Mouse (Mus musculus): Measurements from ENCODE around the gene Trmt1. TPM values are rescaled to one million over a fixed set of nuclear protein-coding genes. Genes with fewer than 3 reads are reported as not detected.

The Trmt1 gene
- total RNA-seq, 1 experiment: 260 TPM

GRCm38 (mm10) chr8:84660819-84661457 lies 25.2 kb upstream of the Trmt1 start:
- in situ Hi-C loops (cut with MboI; ENCODE audit: low sequenced_read_pairs in 2 of 2, unreplicated experiment in 2 of 2): no loop called here
- DNase-seq (ENCODE audit: low read depth, low spot score): no peak
- peak overlapping the region; percentile 76 to 89 for H3K4me3 ChIP-seq (ENCODE audit: insufficient read depth in 1 of 2, low read depth in 1 of 2, low read length in 2 of 2, poor library complexity in 1 of 2, severe bottlenecking in 1 of 2)

DNA sequence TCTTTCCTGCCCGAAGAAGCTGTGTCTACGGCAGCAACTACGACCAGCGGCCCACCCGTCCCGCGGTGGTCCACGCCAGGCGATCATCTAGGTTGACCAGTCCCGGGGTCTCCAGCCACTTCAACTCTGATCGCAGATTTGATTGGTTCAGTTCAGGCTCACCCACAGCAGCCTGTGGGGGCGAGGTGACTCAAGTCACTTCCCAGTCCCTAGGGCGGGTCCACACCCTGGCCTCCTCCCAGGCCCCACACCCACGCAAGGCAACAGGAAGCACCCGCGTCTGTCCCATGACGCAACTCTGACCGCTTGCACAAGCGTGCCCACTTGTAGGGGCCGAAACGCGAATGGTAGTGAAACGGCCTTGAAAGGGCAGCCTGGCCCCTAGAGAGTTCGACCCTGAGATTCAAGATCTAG lies 24.6 kb upstream of the Trmt1 start:
- Histone ChIP-seq H3K9me3 (ENCODE audit: control insufficient read depth, insufficient read depth, low read depth, low read length) (no peaks in the 10 kb centered on the region), H3K36me3 (ENCODE audit: control insufficient read depth, insufficient read depth, low read length, poor library complexity, severe bottlenecking) (peaks cover 9% of the 10 kb centered on the region), H3K4me3 (ENCODE audit: insufficient read depth in 1 of 2, low read depth in 1 of 2, low read length in 2 of 2, poor library complexity in 1 of 2, severe bottlenecking in 1 of 2) (peak overlapping the region; percentile 76 to 89), H3K27ac (ENCODE audit: insufficient read depth, low read depth, low read length, poor library complexity, severe bottlenecking) (peak overlapping the region; percentile 93), H3K4me1 (ENCODE audit: control insufficient read depth in 2 of 2, insufficient read depth in 2 of 2, low read length in 2 of 2, poor library complexity in 1 of 2) (peaks cover 9 to 11% of the 10 kb centered on the region in 2 experiments), H3K9ac (ENCODE audit: insufficient read depth, low read depth, low read length, poor library complexity, severe bottlenecking) (peak overlapping the region; percentile 92)
- TF ChIP-seq CHD2 (IDR thresholded peaks at IDR 0.05; ENCODE audit: low read depth, low read length) (no peak), HCFC1 (IDR thresholded peaks at IDR 0.05; ENCODE audit: borderline replicate concordance, insufficient read depth, low read length) (no peak), MAFK (IDR thresholded peaks at IDR 0.05; ENCODE audit: insufficient read depth, low read depth, low read length) (no peak), ZNF384 (IDR thresholded peaks at IDR 0.05; ENCODE audit: low read depth, low read length) (no peak), ZC3H11A (IDR thresholded peaks at IDR 0.05; ENCODE audit: borderline replicate concordance, low read depth, low read length) (no peak)
- no peak for DNase-seq (ENCODE audit: low read depth, low spot score)
- in situ Hi-C loops (cut with MboI; ENCODE audit: low sequenced_read_pairs in 2 of 2, unreplicated experiment in 2 of 2): no loop called here

More at GRCm38 (mm10) chr8:84660819-84661457, 25.2 kb upstream of the Trmt1 start:
- peaks cover 9 to 11% of the 10 kb centered on the region in 2 experiments for H3K4me1 ChIP-seq (ENCODE audit: control insufficient read depth in 2 of 2, insufficient read depth in 2 of 2, low read length in 2 of 2, poor library complexity in 1 of 2)
- H3K9me3 ChIP-seq (ENCODE audit: control insufficient read depth, insufficient read depth, low read depth, low read length): no peaks in the 10 kb centered on the region
- TF ChIP-seq HCFC1 (IDR thresholded peaks at IDR 0.05; ENCODE audit: borderline replicate concordance, insufficient read depth, low read length): no peak
- TF ChIP-seq ZNF384 (IDR thresholded peaks at IDR 0.05; ENCODE audit: low read depth, low read length): no peak
- TF ChIP-seq CHD2 (IDR thresholded peaks at IDR 0.05; ENCODE audit: low read depth, low read length): peak; percentile 53; the same call in 1 of the 2 replicates
- H3K9ac ChIP-seq (ENCODE audit: insufficient read depth, low read depth, low read length, poor library complexity, severe bottlenecking): peak overlapping the region; percentile 92
- peaks cover 9% of the 10 kb centered on the region for H3K36me3 ChIP-seq (ENCODE audit: control insufficient read depth, insufficient read depth, low read length, poor library complexity, severe bottlenecking)
- H3K27ac ChIP-seq (ENCODE audit: insufficient read depth, low read depth, low read length, poor library complexity, severe bottlenecking): peak overlapping the region; percentile 93

DNA sequence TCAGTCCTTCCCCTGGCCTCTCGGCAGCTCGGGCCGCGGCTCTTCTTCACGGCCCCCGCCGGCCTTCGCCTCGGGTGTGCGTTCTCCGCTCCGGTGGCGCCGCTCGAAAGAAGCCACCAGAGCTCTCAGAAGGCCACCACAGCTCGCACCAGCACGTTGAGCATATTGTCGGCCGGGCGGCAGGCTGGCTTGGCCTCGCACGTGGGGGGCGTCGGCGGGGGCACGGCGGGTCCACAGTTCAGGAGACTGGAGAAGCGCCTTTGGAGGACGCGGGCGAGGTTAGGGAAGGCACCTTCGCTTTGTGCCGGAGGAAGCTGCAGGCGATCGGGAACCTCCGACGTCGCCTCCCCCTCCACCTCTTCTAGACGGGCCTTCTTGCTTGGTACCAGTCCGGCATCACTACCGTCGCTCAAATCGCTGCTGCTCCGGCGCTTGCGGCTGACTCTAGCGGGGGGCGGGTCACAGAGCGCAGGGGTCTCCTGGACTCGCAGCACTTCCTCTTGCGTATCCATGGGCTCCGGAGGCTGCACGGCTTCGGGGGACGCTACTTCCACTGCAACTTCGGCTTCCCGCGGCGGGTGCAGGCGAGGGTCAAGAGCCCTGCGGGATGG lies 24.0 kb upstream of the Trmt1 start:
- peak overlapping the region; percentile 92 for H3K9ac ChIP-seq (ENCODE audit: insufficient read depth, low read depth, low read length, poor library complexity, severe bottlenecking)
- no peak for DNase-seq (ENCODE audit: low read depth, low spot score)
- H3K27ac ChIP-seq (ENCODE audit: insufficient read depth, low read depth, low read length, poor library complexity, severe bottlenecking): peak overlapping the region; percentile 93
- peaks cover 9% of the 10 kb centered on the region for H3K36me3 ChIP-seq (ENCODE audit: control insufficient read depth, insufficient read depth, low read length, poor library complexity, severe bottlenecking)
- peaks cover 9 to 13% of the 10 kb centered on the region in 2 experiments for H3K4me1 ChIP-seq (ENCODE audit: control insufficient read depth in 2 of 2, insufficient read depth in 2 of 2, low read length in 2 of 2, poor library complexity in 1 of 2)
- H3K9me3 ChIP-seq (ENCODE audit: control insufficient read depth, insufficient read depth, low read depth, low read length): no peaks in the 10 kb centered on the region
- in situ Hi-C loops (cut with MboI; ENCODE audit: low sequenced_read_pairs in 2 of 2, unreplicated experiment in 2 of 2): no loop called here
- peak overlapping the region; percentile 76 to 89 for H3K4me3 ChIP-seq (ENCODE audit: insufficient read depth in 1 of 2, low read depth in 1 of 2, low read length in 2 of 2, poor library complexity in 1 of 2, severe bottlenecking in 1 of 2)
- no peak for TF ChIP-seq MAFK (IDR thresholded peaks at IDR 0.05; ENCODE audit: insufficient read depth, low read depth, low read length)
- no peak for TF ChIP-seq ZNF384 (IDR thresholded peaks at IDR 0.05; ENCODE audit: low read depth, low read length)
- no peak for TF ChIP-seq HCFC1 (IDR thresholded peaks at IDR 0.05; ENCODE audit: borderline replicate concordance, insufficient read depth, low read length)
- TF ChIP-seq ZC3H11A (IDR thresholded peaks at IDR 0.05; ENCODE audit: borderline replicate concordance, low read depth, low read length): no peak
- no peak for TF ChIP-seq CHD2 (IDR thresholded peaks at IDR 0.05; ENCODE audit: low read depth, low read length)

GRCm38 (mm10) chr8:84662581-84663065 lies 23.5 kb upstream of the Trmt1 start, which contains the start of gene Ier2:
TSS of gene Ier2 (minus strand) at chr8:84662852.
- no peaks in the 10 kb centered on the region for H3K9me3 ChIP-seq (ENCODE audit: control insufficient read depth, insufficient read depth, low read depth, low read length)
- DNase-seq (ENCODE audit: low read depth, low spot score): no peak
- peaks cover 9% of the 10 kb centered on the region for H3K36me3 ChIP-seq (ENCODE audit: control insufficient read depth, insufficient read depth, low read length, poor library complexity, severe bottlenecking)
- peaks cover 5 to 10% of the 10 kb centered on the region in 2 experiments; a peak in 2 of 4 replicates for H3K4me1 ChIP-seq (ENCODE audit: control insufficient read depth in 2 of 2, insufficient read depth in 2 of 2, low read length in 2 of 2, poor library complexity in 1 of 2)
- peak within 1 kb of the TSS; percentile 92 for H3K9ac ChIP-seq (ENCODE audit: insufficient read depth, low read depth, low read length, poor library complexity, severe bottlenecking)
- in situ Hi-C loops (cut with MboI; ENCODE audit: low sequenced_read_pairs in 2 of 2, unreplicated experiment in 2 of 2): no loop called here
- H3K27ac ChIP-seq (ENCODE audit: insufficient read depth, low read depth, low read length, poor library complexity, severe bottlenecking): peak within 1 kb of the TSS; percentile 93
- H3K4me3 ChIP-seq (ENCODE audit: insufficient read depth in 1 of 2, low read depth in 1 of 2, low read length in 2 of 2, poor library complexity in 1 of 2, severe bottlenecking in 1 of 2): peak within 1 kb of the TSS; percentile 76 to 89
- TF ChIP-seq HCFC1 (IDR thresholded peaks at IDR 0.05; ENCODE audit: borderline replicate concordance, insufficient read depth, low read length): peak; percentile 74; the same call in 1 of the 2 replicates
- TF ChIP-seq ZNF384 (IDR thresholded peaks at IDR 0.05; ENCODE audit: low read depth, low read length): no peak

All from ES-E14 (cell line).